Mouse (Mus musculus) forebrain, embryonic 16.5 days (tissue): Measurements from ENCODE around the gene Tmem50a. TPM values are rescaled to one million over a fixed set of nuclear protein-coding genes. Genes with fewer than 3 reads are reported as not detected.

Experiments
- ATAC-seq: fragments of 200-750 bp; cut with Nextera tagmentation; 2 replicates; pipeline ENCODE4 v1.8.0; 2017; ENCODE audit warnings: mild to moderate bottlenecking, moderate library complexity
- H3K27ac ChIP-seq: fragments of 300-500 bp; sonication (generic); 2 replicates; pipeline ENCODE4 v1.5.1; 2014; ENCODE audit warnings: low read length, control low read depth
- H3K27me3 ChIP-seq: fragments of 300-500 bp; sonication (generic); replicated peaks from 2 replicates; pipeline ENCODE4 v1.6.1; 2014; ENCODE audit warnings: low read length; ENCODE audit not compliant: control insufficient read depth, insufficient read depth
- H3K36me3 ChIP-seq: fragments of 300-500 bp; sonication (generic); 2 replicates; pipeline ENCODE4 v1.6.1; 2014; ENCODE audit not compliant: control insufficient read depth, insufficient read depth
- H3K4me1 ChIP-seq: fragments of 300-500 bp; sonication (generic); replicated peaks from 2 replicates; pipeline ENCODE4 v1.6.1; 2014; ENCODE audit warnings: low read length; ENCODE audit not compliant: control insufficient read depth, insufficient read depth
- H3K4me2 ChIP-seq: fragments of 300-500 bp; sonication (generic); 2 replicates; pipeline ENCODE4 v1.6.1; 2014; ENCODE audit warnings: mild to moderate bottlenecking, low read length, control low read depth
- H3K4me3 ChIP-seq: fragments of 300-500 bp; sonication (generic); replicated peaks from 2 replicates; pipeline ENCODE4 v1.5.1; 2014; ENCODE audit warnings: mild to moderate bottlenecking, low read length, control low read depth
- H3K9ac ChIP-seq: fragments of 300-500 bp; sonication (generic); replicated peaks from 2 replicates; pipeline ENCODE4 v1.6.1; 2014; ENCODE audit warnings: low read depth, low read length, control low read depth
- H3K9me3 ChIP-seq: fragments of 300-500 bp; sonication (generic); 2 replicates; pipeline ENCODE4 v1.6.1; 2016; ENCODE audit warnings: low read length; ENCODE audit not compliant: control insufficient read depth
- WGBS: fragments of 180-500 bp; shearing (Covaris S2); extraction: QIAGEN DNeasy Blood & Tissue Kit; methylation state at CpG from one replicate; pipeline ENCODE4 v1.1.7; 2014; 5-methylcytosine and 5-hydroxymethylcytosine counted together
- polyA plus RNA-seq: library from polyadenylated mRNA; unstranded; fragments of >200 nt; fragmentation: Nextera tagmentation; extraction: Ambion mirVana; gene quantifications from 2 replicates; pipeline ENCODE4 v1.2.1, GENCODE M21; 2015

Gene Tmem50a
- polyA plus RNA-seq, 1 experiment from 2014 or later, result 205 TPM

DNA sequence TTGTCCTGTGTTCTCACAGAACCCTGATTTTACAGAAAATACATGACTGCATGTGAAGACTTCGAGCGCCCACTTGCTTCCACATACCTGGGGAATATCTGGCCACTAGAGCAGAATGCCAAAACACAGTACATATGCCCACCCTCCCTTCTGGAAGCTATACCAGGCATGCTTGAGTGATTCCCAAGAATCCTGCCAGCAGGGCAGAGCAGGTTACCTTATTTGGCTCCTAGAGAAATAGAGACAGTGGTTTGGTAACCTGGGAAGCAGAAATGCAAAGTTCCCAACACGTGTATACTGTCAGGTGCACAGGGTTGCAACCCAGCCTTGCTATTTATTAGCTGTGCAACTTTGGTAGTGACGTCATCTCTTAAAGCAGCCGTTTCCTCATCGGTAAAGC, 52.9 kb downstream of the Tmem50a start:
- no peak for ATAC-seq

GRCm38 (mm10) chr4:134858494-134858893, 56.3 kb downstream of the Tmem50a start:
- H3K9me3 ChIP-seq, result no peaks in the 10 kb centered on the region
- no peak for ATAC-seq
- H3K4me3 ChIP-seq, result no peak overlapping the region
- no peak overlapping the region for H3K9ac ChIP-seq
- H3K4me1 ChIP-seq, result no peaks in the 10 kb centered on the region
- 91% methylated on average over 4 of the region's 4 CpGs for WGBS
- no peak overlapping the region for H3K27ac ChIP-seq
- 0 out of 2 replicates have a peak, but pooled peaks cover 9% of the 10 kb centered on the region for H3K27me3 ChIP-seq
- no peak overlapping the region for H3K4me2 ChIP-seq
- H3K36me3 ChIP-seq, result no peaks in the 10 kb centered on the region

More for the DNA sequence above, 52.9 kb downstream of the Tmem50a start:
- Histone ChIP-seq H3K4me1 (no peaks in the 10 kb centered on the region), H3K4me2 (no peak overlapping the region), H3K9ac (no peak overlapping the region), H3K4me3 (no peak overlapping the region), H3K36me3 (no peaks in the 10 kb centered on the region), H3K27ac (no peak overlapping the region), H3K9me3 (no peaks in the 10 kb centered on the region), H3K27me3 (no peaks in the 10 kb centered on the region)
- WGBS, result 88% methylated on average over 6 of the region's 6 CpGs

DNA sequence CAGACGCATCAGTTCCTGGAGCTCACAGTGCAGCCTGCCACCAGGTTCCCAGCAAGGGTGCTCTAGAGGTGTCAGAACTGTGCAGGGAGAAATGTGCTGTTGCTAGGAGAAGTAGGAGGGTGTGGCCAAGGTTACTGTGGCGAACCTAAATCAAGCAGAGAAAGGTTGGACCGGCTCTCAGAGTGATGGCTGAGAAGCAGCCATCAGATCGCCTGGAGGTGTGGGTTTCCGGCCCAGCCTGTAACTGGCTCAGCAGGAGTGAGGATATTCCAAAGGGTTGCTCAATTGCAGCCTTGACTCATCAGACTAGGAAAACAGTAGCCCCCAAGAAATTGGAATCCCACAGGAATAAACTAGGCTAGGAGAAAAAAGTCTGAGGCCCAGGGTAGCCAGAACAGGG, 58.3 kb downstream of the Tmem50a start:
- H3K9me3 ChIP-seq, result no peaks in the 10 kb centered on the region

GRCm38 (mm10) chr4:134856056-134856455, 58.8 kb downstream of the Tmem50a start:
- ATAC-seq, result no peak
- 64% methylated on average over 5 of the region's 5 CpGs for WGBS
- peaks cover 8% of the 10 kb centered on the region for H3K4me1 ChIP-seq
- no peak overlapping the region for H3K4me2 ChIP-seq
- no peak overlapping the region for H3K27ac ChIP-seq
- 0 out of 2 replicates have a peak, but pooled peaks cover 9% of the 10 kb centered on the region for H3K27me3 ChIP-seq
- no peak overlapping the region for H3K4me3 ChIP-seq
- no peak overlapping the region for H3K9ac ChIP-seq
- H3K36me3 ChIP-seq, result no peaks in the 10 kb centered on the region
- no peaks in the 10 kb centered on the region for H3K9me3 ChIP-seq

More for the DNA sequence above, 58.3 kb downstream of the Tmem50a start:
- no peaks in the 10 kb centered on the region for H3K36me3 ChIP-seq
- 0 out of 2 replicates have a peak, but pooled peaks cover 9% of the 10 kb centered on the region for H3K27me3 ChIP-seq
- WGBS, result 27% methylated on average over 5 of the region's 5 CpGs
- no peak overlapping the region for H3K4me2 ChIP-seq
- ATAC-seq, result no peak
- no peak overlapping the region for H3K4me3 ChIP-seq
- peaks cover 4% of the 10 kb centered on the region for H3K4me1 ChIP-seq
- H3K27ac ChIP-seq, result no peak overlapping the region
- H3K9ac ChIP-seq, result no peak overlapping the region

GRCm38 (mm10) chr4:134855371-134855770, 59.5 kb downstream of the Tmem50a start:
- Histone ChIP-seq H3K27me3 (0 out of 2 replicates have a peak, but pooled peaks cover 9% of the 10 kb centered on the region), H3K9ac (no peak overlapping the region), H3K27ac (no peak overlapping the region), H3K4me1 (peaks cover 15% of the 10 kb centered on the region), H3K36me3 (no peaks in the 10 kb centered on the region), H3K4me2 (no peak overlapping the region), H3K9me3 (no peaks in the 10 kb centered on the region), H3K4me3 (no peak overlapping the region)
- no peak for ATAC-seq
- 32% methylated on average over 3 of the region's 3 CpGs for WGBS

DNA sequence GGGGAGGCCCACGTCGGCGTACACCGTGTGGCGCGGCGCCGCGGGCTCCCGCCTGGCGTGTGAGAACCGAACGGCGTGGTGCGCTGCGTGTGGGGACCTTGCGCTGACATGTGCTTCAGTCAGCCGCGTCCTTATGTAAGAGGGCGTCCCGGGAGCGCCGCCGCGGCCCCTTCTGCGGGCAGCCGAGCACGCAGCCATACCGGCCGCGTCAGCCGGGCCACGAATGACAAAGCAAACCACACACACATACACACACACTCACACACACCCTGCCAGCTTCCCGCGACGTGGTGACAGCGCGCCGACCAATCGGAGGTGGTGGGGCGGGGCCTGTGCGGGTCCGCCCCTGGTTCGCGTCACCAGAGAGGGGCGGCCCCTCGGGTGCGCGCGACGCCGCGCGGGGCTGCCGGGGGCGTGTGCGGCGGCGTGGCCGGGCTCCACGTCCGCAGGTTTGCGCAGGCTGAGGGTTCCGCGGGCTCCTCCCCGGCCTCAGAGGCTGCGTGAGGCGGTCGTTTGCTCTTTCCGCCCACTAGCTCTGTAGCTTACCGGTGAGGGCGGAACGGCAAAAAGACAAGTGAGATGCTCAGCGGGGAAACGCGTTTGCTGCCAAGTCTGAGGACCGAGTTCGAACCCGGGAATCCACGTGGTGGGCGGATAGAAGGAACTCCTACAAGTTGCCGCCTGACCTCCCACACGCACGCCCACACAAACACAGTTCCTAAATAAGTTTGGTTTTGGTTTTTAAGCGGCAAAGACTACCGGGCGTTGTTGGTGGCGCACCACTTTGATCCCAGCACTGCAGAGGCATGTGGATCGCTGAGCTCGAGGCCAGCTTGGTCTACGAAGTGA, 61.0 kb downstream of the Tmem50a start:
- Histone ChIP-seq H3K27ac (peak overlapping the region; percentile 100), H3K4me2 (peak overlapping the region; percentile 67), H3K36me3 (no peaks in the 10 kb centered on the region), H3K4me1 (peaks cover 20% of the 10 kb centered on the region), H3K27me3 (0 out of 2 replicates have a peak, but pooled peaks cover 9% of the 10 kb centered on the region), H3K4me3 (peak overlapping the region; percentile 96), H3K9me3 (no peaks in the 10 kb centered on the region), H3K9ac (peak overlapping the region; percentile 92)
- WGBS, result 1% methylated on average over 81 of the region's 91 CpGs
- peak; percentile 96 for ATAC-seq

DNA sequence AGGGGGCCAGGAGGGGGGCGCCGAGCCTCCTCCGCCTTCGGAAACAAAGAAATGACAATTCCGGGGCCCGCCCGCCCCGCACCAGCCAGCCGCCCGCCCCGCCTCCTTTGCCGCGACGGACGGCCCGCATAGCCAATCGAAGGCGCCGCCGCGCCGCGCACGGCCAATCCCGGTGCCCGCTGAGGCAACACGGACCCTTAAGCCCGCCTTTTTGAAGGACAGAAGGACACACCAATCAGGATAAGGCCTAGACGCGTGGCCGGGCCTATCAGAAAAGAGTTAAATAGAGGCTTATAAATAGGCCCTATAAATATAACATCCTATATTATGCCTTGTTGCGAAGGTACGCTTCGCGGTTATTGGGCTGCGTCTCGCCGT, 61.6 kb downstream of the Tmem50a start, which contains the start of gene Maco1:
Gene Maco1, minus strand, starts transcription at position 87 of the 378 bp plus-strand sequence.
- peak within 1 kb of the TSS; percentile 100 for H3K9ac ChIP-seq
- no peaks in the 10 kb centered on the region for H3K9me3 ChIP-seq
- H3K4me1 ChIP-seq, result peaks cover 20% of the 10 kb centered on the region
- peak within 1 kb of the TSS; percentile 76 for H3K4me2 ChIP-seq
- H3K27me3 ChIP-seq, result 0 out of 2 replicates have a peak, but pooled peaks cover 9% of the 10 kb centered on the region
- WGBS, result under 1% methylated on average over 37 of the region's 38 CpGs
- H3K27ac ChIP-seq, result peak within 1 kb of the TSS; percentile 100
- no peaks in the 10 kb centered on the region for H3K36me3 ChIP-seq
- peak within 1 kb of the TSS; percentile 96 for H3K4me3 ChIP-seq
- peak; percentile 98 for ATAC-seq

DNA sequence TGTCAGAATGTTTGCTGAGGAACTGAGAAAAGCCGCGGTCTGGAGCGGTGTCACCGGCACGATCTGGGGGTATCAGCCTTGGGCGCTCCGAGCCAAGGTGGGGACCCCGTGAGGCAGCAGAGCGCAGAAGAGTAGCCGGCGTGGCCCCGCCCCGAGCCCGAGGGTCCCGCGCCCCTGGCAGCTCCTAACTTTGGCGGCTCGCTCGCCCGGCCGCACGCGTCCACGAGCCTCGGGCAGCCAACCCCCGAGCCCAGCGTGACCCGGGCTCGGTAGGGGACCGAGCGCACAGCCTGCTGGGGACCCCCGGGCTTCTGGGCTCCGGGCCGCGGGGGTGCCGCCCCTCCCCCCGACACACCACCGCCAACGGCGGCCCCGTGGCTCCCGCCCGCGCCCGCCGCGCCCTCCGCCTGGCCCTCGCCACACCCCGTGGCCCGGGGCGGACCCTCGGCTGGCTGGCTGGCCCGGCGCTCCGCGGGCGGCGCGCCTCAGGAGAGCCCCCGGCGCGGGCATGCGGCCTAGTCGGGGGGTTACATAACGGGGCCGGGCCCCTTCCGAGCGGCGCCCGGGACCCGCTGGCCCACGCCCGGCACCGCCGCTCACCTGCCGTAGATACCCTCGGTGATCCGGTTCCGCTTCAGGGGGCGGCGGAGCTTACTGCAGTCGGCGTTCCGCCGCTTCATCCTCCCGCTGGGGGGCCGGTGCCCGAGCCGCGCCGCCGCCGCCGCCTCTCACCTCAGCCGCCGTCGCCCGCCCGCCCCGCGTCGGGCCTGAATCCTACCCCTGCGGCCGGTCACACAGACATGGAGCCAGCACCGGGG, 62.2 kb downstream of the Tmem50a start:
- Histone ChIP-seq H3K4me1 (peaks cover 20% of the 10 kb centered on the region), H3K27me3 (0 out of 2 replicates have a peak, but pooled peaks cover 9% of the 10 kb centered on the region), H3K4me2 (peak overlapping the region; percentile 76), H3K4me3 (peak overlapping the region; percentile 96), H3K9me3 (no peaks in the 10 kb centered on the region), H3K27ac (peak overlapping the region; percentile 96), H3K9ac (peak overlapping the region; percentile 100), H3K36me3 (no peaks in the 10 kb centered on the region)
- under 1% methylated on average over 100 of the region's 106 CpGs for WGBS
- peak; percentile 2 for ATAC-seq

DNA sequence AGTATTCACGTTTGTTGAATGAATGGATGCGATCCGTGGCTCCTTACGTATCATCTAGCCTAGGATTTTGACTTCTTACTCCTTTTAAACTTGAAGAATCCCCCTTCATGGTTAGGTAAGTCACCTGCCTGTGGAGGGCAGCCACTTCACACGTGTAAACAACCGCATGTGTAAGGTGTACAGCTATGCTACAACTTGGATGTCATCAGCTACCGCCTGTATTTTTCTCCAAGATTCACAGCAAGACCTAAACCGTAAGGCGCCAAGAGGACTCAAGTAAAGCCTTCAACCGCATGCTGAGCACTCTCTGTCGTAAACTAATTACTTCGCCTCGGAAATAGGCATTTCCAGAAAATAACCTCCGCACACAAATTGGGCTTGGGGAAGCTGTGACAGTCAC, 62.9 kb downstream of the Tmem50a start:
- Histone ChIP-seq H3K4me1 (peaks cover 20% of the 10 kb centered on the region), H3K36me3 (no peaks in the 10 kb centered on the region), H3K27ac (no peak overlapping the region), H3K9ac (peak overlapping the region; percentile 100), H3K9me3 (no peaks in the 10 kb centered on the region), H3K4me3 (peak overlapping the region; percentile 96), H3K4me2 (peak overlapping the region; percentile 76), H3K27me3 (0 out of 2 replicates have a peak, but pooled peaks cover 9% of the 10 kb centered on the region)
- 9% methylated on average over 14 of the region's 14 CpGs for WGBS
- no peak for ATAC-seq
